Mouse (Mus musculus) bone marrow, adult 2 months (tissue): Measurements from ENCODE around the gene Rfesd.

Experiments used
- CTCF ChIP-seq: fragments of 200-500 bp; IDR thresholded peaks from 2 replicates; pipeline ENCODE4 v1.5.1; 2011; ENCODE audit warnings: low read length, control low read depth; ENCODE audit not compliant: control insufficient read depth, insufficient read depth
- POLR2A ChIP-seq: fragments of 200-500 bp; IDR thresholded peaks from 2 replicates; pipeline ENCODE4 v1.6.1; 2011; ENCODE audit warnings: low read depth, mild to moderate bottlenecking, control low read depth, low read length, borderline replicate concordance; ENCODE audit not compliant: control insufficient read depth

GRCm38 (mm10) chr13:75955357-75955992 is 63.0 kb downstream of the Rfesd start:
- TF ChIP-seq CTCF (no peak), POLR2A (no peak)
